In the genomic region with DNA sequence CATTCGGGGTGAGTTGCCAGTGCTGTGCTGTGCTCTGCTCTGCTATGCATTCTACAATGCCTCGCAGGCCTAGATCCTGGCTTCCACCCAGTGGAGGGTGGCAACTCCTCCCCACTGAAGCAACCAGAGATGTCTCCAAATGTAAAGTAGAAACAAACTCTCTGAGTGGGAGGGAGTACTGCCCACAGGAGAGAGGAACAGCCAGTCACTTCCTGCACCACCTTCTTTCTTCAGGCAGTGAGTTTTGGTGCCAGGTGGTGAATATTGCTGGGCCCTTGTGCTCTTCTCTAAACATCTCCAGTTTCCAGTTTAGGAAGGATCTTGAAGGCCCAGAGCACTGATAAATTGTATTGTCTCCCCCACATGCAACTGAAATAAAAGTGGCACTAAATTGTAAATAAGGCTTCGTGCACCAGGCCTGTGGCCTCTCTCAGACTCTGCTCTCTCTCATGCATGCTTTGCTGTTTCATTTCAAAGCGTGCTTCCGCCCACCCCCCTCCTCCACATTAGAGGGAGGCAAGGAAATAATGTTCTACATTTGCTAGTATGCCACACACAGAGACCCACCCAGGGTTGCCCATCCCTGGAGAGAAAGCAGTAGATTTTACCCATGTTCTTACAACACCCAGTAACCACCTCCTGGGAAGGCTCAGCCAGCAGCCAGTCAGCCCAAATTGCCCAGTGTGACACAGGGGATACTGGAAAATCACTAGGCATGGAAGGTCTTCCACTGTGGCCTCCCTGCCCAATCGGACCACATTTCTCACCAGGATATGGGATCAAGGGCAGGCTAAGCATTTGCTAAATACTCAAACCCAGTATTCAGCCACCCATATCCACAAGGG, we compare ENCODE assay signal across 14 mouse cellular contexts. TPM values are rescaled to one million over a fixed set of nuclear protein-coding genes. Genes with fewer than 3 reads are reported as not detected.
DNase-seq lines count a peak whose midpoint lies in the region; ATAC-seq lines count a peak whose summit lies in the region.
"Had no signal": no experiment of that assay in that cellular context is flagged by ENCODE, and none has a peak within 500 bp of the region (broad histone marks: within the 10 kb centered on the region; RNA-seq: fewer than 3 reads in every experiment).

No protein-coding gene starts in this region.

- H3K4me3 ChIP-seq in embryonic facial prominence, embryonic 15.5 days (replicated peaks): no peak overlapping the region
- no peak overlapping the region for H3K4me3 ChIP-seq in midbrain, embryonic 10.5 days
- H3K4me3 ChIP-seq: forebrain, embryonic 10.5 days; heart, embryonic 12.5 days; liver, embryonic 13.5 days; midbrain, embryonic 15.5 days had no signal

- peak overlapping the region; percentile 36 for H3K27ac ChIP-seq in embryonic facial prominence, embryonic 15.5 days (replicated peaks)
- no peak overlapping the region for H3K27ac ChIP-seq in midbrain, embryonic 10.5 days (replicated peaks)
- H3K27ac ChIP-seq: forebrain, embryonic 10.5 days; liver, embryonic 13.5 days; midbrain, embryonic 15.5 days had no signal

- no peaks in the 10 kb centered on the region for H3K9me3 ChIP-seq in embryonic facial prominence, embryonic 15.5 days (replicated peaks)
- no peaks in the 10 kb centered on the region for H3K9me3 ChIP-seq in midbrain, embryonic 10.5 days (replicated peaks)
- H3K9me3 ChIP-seq: forebrain, embryonic 10.5 days; heart, embryonic 12.5 days; liver, embryonic 13.5 days; midbrain, embryonic 15.5 days had no signal

- 57% methylated on average over 6 of the region's 6 CpGs for WGBS in embryonic facial prominence, embryonic 15.5 days
- WGBS in midbrain, embryonic 10.5 days: 89% methylated on average over 6 of the region's 6 CpGs

- no peak overlapping the region for H3K9ac ChIP-seq in embryonic facial prominence, embryonic 15.5 days
- H3K9ac ChIP-seq: heart, embryonic 12.5 days; liver, embryonic 13.5 days; midbrain, embryonic 15.5 days had no signal

- ATAC-seq in embryonic facial prominence, embryonic 15.5 days (ENCODE audit: insufficient number of reproducible peaks, low FRiP score, low TSS enrichment, low read depth): no peak; the same call in 1 of the 2 replicates
- ATAC-seq: midbrain, embryonic 15.5 days had no signal

- no peaks in the 10 kb centered on the region; the same call in 1 of the 2 replicates for H3K27me3 ChIP-seq in embryonic facial prominence, embryonic 15.5 days
- H3K27me3 ChIP-seq in midbrain, embryonic 10.5 days (ENCODE audit: low read depth, poor library complexity, severe bottlenecking): no peaks in the 10 kb centered on the region
- H3K27me3 ChIP-seq: heart, embryonic 12.5 days; liver, embryonic 13.5 days; midbrain, embryonic 15.5 days had no signal

- peaks cover 12% of the 10 kb centered on the region; the same call in 1 of the 2 replicates for H3K4me1 ChIP-seq in embryonic facial prominence, embryonic 15.5 days
- H3K4me1 ChIP-seq in midbrain, embryonic 10.5 days: no peaks in the 10 kb centered on the region; the same call in 1 of the 2 replicates
- H3K4me1 ChIP-seq: midbrain, embryonic 15.5 days had no signal

- H3K36me3 ChIP-seq in embryonic facial prominence, embryonic 15.5 days: no peaks in the 10 kb centered on the region
- H3K36me3 ChIP-seq in midbrain, embryonic 10.5 days: no peaks in the 10 kb centered on the region
- H3K36me3 ChIP-seq: forebrain, embryonic 10.5 days; heart, embryonic 12.5 days; liver, embryonic 13.5 days; midbrain, embryonic 15.5 days had no signal

- H3K4me2 ChIP-seq in embryonic facial prominence, embryonic 15.5 days (replicated peaks): no peak overlapping the region
- H3K4me2 ChIP-seq: heart, embryonic 12.5 days; liver, embryonic 13.5 days; midbrain, embryonic 15.5 days had no signal

- intact Hi-C loops in left cerebral cortex, postnatal 4 days (cut with DNase I): no loop called here

- DNase-seq in adrenal gland, adult 8-10 months: peak; percentile 18
- no peak for DNase-seq in adrenal gland, adult 18-20 months (ENCODE audit: low spot score in 2 of 2)
- peak; percentile 37 for DNase-seq in left cerebral cortex, adult 11 months (ENCODE audit: low spot score)
- no peak for DNase-seq in left cerebral cortex, postnatal 4 days
- peak; percentile 81 for DNase-seq in telencephalon, adult 2 months (ENCODE audit: low read depth, low spot score)
- no peak for DNase-seq in midbrain, embryonic 10.5 days (ENCODE audit: low spot score)
- no peak for DNase-seq in spleen, postnatal 14 days (ENCODE audit: low spot score in 2 of 2)
- DNase-seq: cerebellum, adult 18-20 months; kidney, adult 8-10 months; liver, embryonic 13.5 days had no signal

RNA-seq across cellular contexts. Expression of gene Pemt, which starts 13.5 kb away (rescaled TPM):
- total RNA-seq in adrenal gland, adult 8-10 months (2022): 1 to 10 TPM; 4.9 to 9.5 (median 7.8) TPM
- 10 to 100 TPM in 1 of 2 experiments, 1 to 10 TPM in 1; 5.5 to 11.1 TPM for total RNA-seq in adrenal gland, adult 18-20 months (2021)
- 1 to 10 TPM; 6.7 to 7.5 TPM for total RNA-seq in left cerebral cortex, postnatal 4 days (2021)
- 5.9 and 6.8 TPM in 2 replicates for polyA plus RNA-seq in embryonic facial prominence, embryonic 15.5 days (2015; fragmentation: Nextera tagmentation; extraction: Ambion mirVana)
- polyA plus RNA-seq in midbrain, embryonic 10.5 days (2016; fragmentation: Nextera tagmentation; extraction: Ambion mirVana): 8.6 and 10.8 TPM in 2 replicates

Comparison
In these comparisons a context has a peak if more than half of its experiments do, and no peak if none do; other contexts are left out.
1. DNase-seq: peak in adrenal gland, adult 8-10 months (single experiment), left cerebral cortex, adult 11 months (single experiment) and telencephalon, adult 2 months (single experiment); none in adrenal gland, adult 18-20 months (0 of 2), left cerebral cortex, postnatal 4 days (single experiment), midbrain, embryonic 10.5 days (single experiment) and spleen, postnatal 14 days (0 of 2).